Mouse (Mus musculus) myocyte (in vitro differentiated cells): Measurements from ENCODE around the gene Usp36. TPM values are rescaled to one million over a fixed set of nuclear protein-coding genes. Genes with fewer than 3 reads are reported as not detected.
A peak's percentile ranks its signal among the peaks of the same experiment; 100 is the strongest.

Experiments used
- H3K27me3 ChIP-seq: one replicate; pipeline ENCODE4 v1.6.1; 2011; ENCODE audit not compliant: control insufficient read depth, insufficient read depth, insufficient read length
- H3K36me3 ChIP-seq: one replicate; pipeline ENCODE4 v1.6.1; 2011; ENCODE audit not compliant: control insufficient read depth, insufficient read depth
- H3K4me2 ChIP-seq: one replicate; pipeline ENCODE4 v1.6.1; 2011; ENCODE audit warnings: low read depth, control low read depth
- H3K4me3 ChIP-seq: one replicate; pipeline ENCODE4 v1.5.1; 2011; ENCODE audit warnings: mild to moderate bottlenecking, control low read depth, moderate library complexity
- H3K79me2 ChIP-seq: one replicate; pipeline ENCODE4 v1.6.1; 2011; ENCODE audit not compliant: control insufficient read depth, insufficient read depth
- H3ac ChIP-seq: one replicate; pipeline ENCODE4 v1.6.1; 2011; ENCODE audit not compliant: control insufficient read depth, insufficient read length
- CEBPB ChIP-seq: IDR thresholded peaks from 2 replicates; pipeline ENCODE4 v1.6.1; 2011; ENCODE audit warnings: mild to moderate bottlenecking, moderate library complexity; ENCODE audit not compliant: poor library complexity, insufficient read depth, severe bottlenecking
- E2F4 ChIP-seq: IDR thresholded peaks from one replicate; pipeline ENCODE4 v1.6.1; 2011; ENCODE audit warnings: mild to moderate bottlenecking, control low read depth, moderate library complexity; ENCODE audit not compliant: insufficient read depth
- MAX ChIP-seq: IDR thresholded peaks from one replicate; pipeline ENCODE4 v1.6.1; 2011; ENCODE audit warnings: low read depth, mild to moderate bottlenecking, control low read depth
- MYOD1 ChIP-seq, 3 experiments: IDR thresholded peaks; one replicate each; pipeline ENCODE4 v1.6.1; 2011; ENCODE audit warnings: control low read depth in 2 of 3, low read depth in 2 of 3, mild to moderate bottlenecking in 2 of 3, moderate library complexity in 1 of 3; ENCODE audit not compliant: insufficient read length in 2 of 3, control insufficient read depth in 1 of 3
- MYOG ChIP-seq, 3 experiments: IDR thresholded peaks; one replicate each; pipeline ENCODE4 v1.6.1; 2011; ENCODE audit warnings: control low read depth in 2 of 3, low read depth in 2 of 3, mild to moderate bottlenecking in 2 of 3; ENCODE audit not compliant: insufficient read length in 2 of 3, control insufficient read depth in 1 of 3, insufficient read depth in 1 of 3
- POLR2A ChIP-seq: IDR thresholded peaks from one replicate; pipeline ENCODE4 v1.6.1; 2011; ENCODE audit warnings: low read depth, mild to moderate bottlenecking, control low read depth, moderate library complexity; ENCODE audit not compliant: insufficient read length
- POLR2AphosphoS2 ChIP-seq: IDR thresholded peaks from one replicate; pipeline ENCODE4 v1.6.1; 2011; ENCODE audit warnings: low read depth, control low read depth; ENCODE audit not compliant: insufficient read length
- REST ChIP-seq: IDR thresholded peaks from one replicate; pipeline ENCODE4 v1.6.1; 2011; ENCODE audit warnings: mild to moderate bottlenecking, control low read depth, moderate library complexity; ENCODE audit not compliant: insufficient read depth, insufficient read length
- SRF ChIP-seq: IDR thresholded peaks from one replicate; pipeline ENCODE4 v1.6.1; 2011; ENCODE audit warnings: low read depth; ENCODE audit not compliant: control insufficient read depth, insufficient read length
- TCF12 ChIP-seq: IDR thresholded peaks from one replicate; pipeline ENCODE4 v1.6.1; 2011; ENCODE audit warnings: mild to moderate bottlenecking, control low read depth; ENCODE audit not compliant: poor library complexity, insufficient read depth, severe bottlenecking
- TCF3 ChIP-seq: IDR thresholded peaks from one replicate; pipeline ENCODE4 v1.6.1; 2011; ENCODE audit warnings: low read depth, control low read depth; ENCODE audit not compliant: insufficient read length
- USF1 ChIP-seq: IDR thresholded peaks from one replicate; pipeline ENCODE4 v1.6.1; 2011; ENCODE audit warnings: low read depth, mild to moderate bottlenecking, control low read depth, moderate library complexity
- polyA plus RNA-seq: library from polyadenylated mRNA; unstranded; fragments of >200 nt; fragmentation: generic; extraction: Trizol; gene quantifications from one replicate; pipeline ENCODE4 v1.2.1, GENCODE M21; 2012; ENCODE audit warnings: missing spikeins

The Usp36 gene
- polyA plus RNA-seq, 1 experiment: 19.5 TPM

GRCm38 (mm10) chr11:118246724-118247123, 43.3 kb downstream of the Usp36 start:
- H3K27me3 ChIP-seq: no peaks in the 10 kb centered on the region
- H3ac ChIP-seq: peak overlapping the region; percentile 75
- no peaks in the 10 kb centered on the region for H3K36me3 ChIP-seq
- peak overlapping the region; percentile 68 for H3K4me3 ChIP-seq
- TF ChIP-seq TCF3: no peak
- TF ChIP-seq REST: no peak
- no peak for TF ChIP-seq E2F4
- TF ChIP-seq CEBPB: no peak
- TF ChIP-seq MAX: no peak
- no peak for TF ChIP-seq MYOD1 (IDR thresholded peaks at IDR 0.05; ENCODE audit: control insufficient read depth in 1 of 3, insufficient read length in 2 of 3, low read depth in 2 of 3)
- TF ChIP-seq POLR2AphosphoS2: no peak
- TF ChIP-seq USF1: no peak
- no peak for TF ChIP-seq SRF
- no peak for TF ChIP-seq MYOG (IDR thresholded peaks at IDR 0.05; ENCODE audit: control insufficient read depth in 1 of 3, insufficient read depth in 1 of 3, insufficient read length in 2 of 3, low read depth in 2 of 3)
- TF ChIP-seq TCF12: no peak
- no peak for TF ChIP-seq POLR2A
- H3K79me2 ChIP-seq: peaks cover 51% of the 10 kb centered on the region
- peak overlapping the region; percentile 81 for H3K4me2 ChIP-seq

DNA sequence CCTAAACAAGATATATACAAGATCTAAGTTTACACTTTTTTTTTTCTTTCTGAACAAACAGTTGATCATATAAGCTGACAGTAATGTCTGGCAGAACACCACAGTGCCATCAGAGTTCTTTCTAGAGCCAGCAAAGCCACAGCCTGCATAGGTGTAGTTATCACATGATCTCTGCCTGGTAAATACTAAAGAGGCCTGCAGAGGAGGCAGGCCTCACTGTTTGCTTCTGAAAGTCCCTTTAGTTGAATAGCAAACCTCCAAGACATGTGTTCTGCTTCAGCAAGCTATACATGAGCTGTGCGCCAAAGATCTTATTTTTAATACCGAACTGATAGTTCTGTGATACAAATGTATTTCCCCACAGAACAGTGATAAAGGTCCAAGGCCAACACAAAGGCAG, 44.9 kb downstream of the Usp36 start:
- H3K4me3 ChIP-seq: no peak overlapping the region
- no peaks in the 10 kb centered on the region for H3K27me3 ChIP-seq
- no peaks in the 10 kb centered on the region for H3K36me3 ChIP-seq
- no peak overlapping the region for H3ac ChIP-seq
- TF ChIP-seq MAX (no peak), CEBPB (no peak), SRF (no peak), MYOG (IDR thresholded peaks at IDR 0.05; ENCODE audit: control insufficient read depth in 1 of 3, insufficient read depth in 1 of 3, insufficient read length in 2 of 3, low read depth in 2 of 3) (no peak), TCF3 (no peak), E2F4 (no peak), REST (no peak), USF1 (no peak), TCF12 (no peak), POLR2AphosphoS2 (no peak), POLR2A (no peak), MYOD1 (IDR thresholded peaks at IDR 0.05; ENCODE audit: control insufficient read depth in 1 of 3, insufficient read length in 2 of 3, low read depth in 2 of 3) (no peak)
- peaks cover 63% of the 10 kb centered on the region for H3K79me2 ChIP-seq
- no peak overlapping the region for H3K4me2 ChIP-seq

DNA sequence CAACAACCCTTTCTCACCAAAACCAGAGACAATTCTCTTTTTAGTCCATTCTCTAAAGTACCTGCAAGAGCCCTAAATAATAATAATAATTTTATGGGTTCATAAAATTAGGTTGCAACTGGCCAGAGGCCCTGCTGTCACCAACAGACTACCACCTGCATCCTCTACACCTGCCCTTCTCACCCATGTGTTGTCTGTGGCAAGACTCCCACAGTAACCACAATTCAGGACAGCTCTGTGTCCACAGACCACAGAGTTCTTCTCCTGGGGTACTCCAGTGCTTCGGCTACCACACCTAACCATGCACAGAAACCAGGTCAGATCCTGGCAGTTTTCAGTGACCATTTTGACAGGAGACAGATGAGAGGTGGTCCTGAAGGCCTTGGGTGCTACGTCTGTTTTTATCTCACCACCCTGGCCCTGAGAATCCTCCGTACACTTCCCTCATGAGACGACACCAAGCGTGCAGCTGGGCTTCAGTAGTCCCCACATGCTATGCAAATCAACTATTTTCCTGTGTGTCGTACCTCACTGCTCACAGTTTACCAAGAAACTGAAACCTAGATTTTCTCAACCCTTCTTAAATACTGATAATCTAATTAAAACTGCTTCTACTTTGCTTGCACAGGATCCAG, 46.3 kb downstream of the Usp36 start:
- H3K4me2 ChIP-seq: no peak overlapping the region
- H3K27me3 ChIP-seq: no peaks in the 10 kb centered on the region
- no peaks in the 10 kb centered on the region for H3K36me3 ChIP-seq
- peak in 1 of 3 experiments; percentile 72 for TF ChIP-seq MYOG (IDR thresholded peaks at IDR 0.05; ENCODE audit: control insufficient read depth in 1 of 3, insufficient read depth in 1 of 3, insufficient read length in 2 of 3, low read depth in 2 of 3)
- peak; percentile 17 for TF ChIP-seq TCF12
- TF ChIP-seq TCF3: peak; percentile 34
- TF ChIP-seq MYOD1 (IDR thresholded peaks at IDR 0.05; ENCODE audit: control insufficient read depth in 1 of 3, insufficient read length in 2 of 3, low read depth in 2 of 3): peak in 2 of 3 experiments; percentile 72 to 74
- TF ChIP-seq USF1: no peak
- H3ac ChIP-seq: no peak overlapping the region
- peaks cover 68% of the 10 kb centered on the region for H3K79me2 ChIP-seq
- no peak overlapping the region for H3K4me3 ChIP-seq

DNA sequence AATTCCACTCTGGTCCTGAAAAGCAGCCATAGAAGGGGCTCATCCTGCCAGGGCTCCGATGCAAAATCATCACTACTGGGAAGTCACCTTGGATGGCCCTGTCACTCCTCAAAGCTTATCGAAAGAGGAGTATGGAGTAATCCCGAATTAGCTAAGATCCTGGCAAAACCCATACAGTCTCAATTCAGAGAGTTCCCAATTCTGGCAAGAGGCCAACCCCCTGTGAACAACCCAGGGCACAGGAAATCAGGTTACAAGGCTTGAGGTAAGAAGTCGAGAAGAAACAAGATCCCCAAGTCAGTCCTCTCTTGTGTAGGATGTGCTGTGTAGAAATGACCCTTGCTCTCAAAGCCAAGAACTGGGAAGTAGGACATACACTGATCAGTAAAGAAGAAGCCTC, 47.5 kb downstream of the Usp36 start:
- Histone ChIP-seq H3K27me3 (no peaks in the 10 kb centered on the region), H3K79me2 (peaks cover 78% of the 10 kb centered on the region), H3K4me3 (no peak overlapping the region), H3K4me2 (no peak overlapping the region), H3K36me3 (no peaks in the 10 kb centered on the region), H3ac (no peak overlapping the region)
- no peak for TF ChIP-seq TCF12
- no peak for TF ChIP-seq USF1
- no peak for TF ChIP-seq REST
- TF ChIP-seq CEBPB: no peak
- no peak for TF ChIP-seq SRF
- no peak for TF ChIP-seq E2F4

GRCm38 (mm10) chr11:118240388-118240787, 49.7 kb downstream of the Usp36 start:
- Histone ChIP-seq H3K36me3 (no peaks in the 10 kb centered on the region), H3K4me2 (peak overlapping the region; percentile 68), H3K27me3 (no peaks in the 10 kb centered on the region), H3ac (no peak overlapping the region), H3K79me2 (peaks cover 77% of the 10 kb centered on the region), H3K4me3 (no peak overlapping the region)
- TF ChIP-seq MYOG (IDR thresholded peaks at IDR 0.05; ENCODE audit: control insufficient read depth in 1 of 3, insufficient read depth in 1 of 3, insufficient read length in 2 of 3, low read depth in 2 of 3): no peak
- TF ChIP-seq POLR2A: no peak
- TF ChIP-seq TCF3: no peak
- no peak for TF ChIP-seq E2F4
